Mouse (Mus musculus) embryonic facial prominence, embryonic 11.5 days (tissue): ENCODE measurements around the gene Pkd1l2. TPM values are rescaled to one million over a fixed set of nuclear protein-coding genes. Genes with fewer than 3 reads are reported as not detected.

Experiments
- ATAC-seq: fragments of 200-750 bp; cut with Nextera tagmentation; replicated peaks from 2 replicates; pipeline ENCODE4 v1.8.0; 2017; ENCODE audit warnings: low read depth; ENCODE audit not compliant: insufficient number of reproducible peaks, low FRiP score, low TSS enrichment
- DNase-seq: peaks from one replicate; pipeline ENCODE4 v3.0.0-alpha.2; 2015; ENCODE audit warnings: low spot score
- H3K27ac ChIP-seq: fragments of 300-500 bp; sonication (generic); replicated peaks from 2 replicates; pipeline ENCODE4 v1.5.1; 2014; ENCODE audit warnings: mild to moderate bottlenecking, low read depth, low read length, control low read depth
- H3K27me3 ChIP-seq: fragments of 300-500 bp; sonication (generic); 2 replicates; pipeline ENCODE4 v1.6.1; 2014; ENCODE audit warnings: mild to moderate bottlenecking, low read length, moderate library complexity, mixed read lengths; ENCODE audit not compliant: control insufficient read depth, insufficient read depth
- H3K36me3 ChIP-seq: fragments of 300-500 bp; sonication (generic); replicated peaks from 2 replicates; pipeline ENCODE4 v1.6.1; 2014; ENCODE audit warnings: low read depth, mild to moderate bottlenecking, low read length, moderate library complexity, mixed read lengths; ENCODE audit not compliant: control insufficient read depth, insufficient read depth
- H3K4me1 ChIP-seq: fragments of 300-500 bp; sonication (generic); 2 replicates; pipeline ENCODE4 v1.6.1; 2014; ENCODE audit warnings: low read length, mixed read lengths; ENCODE audit not compliant: control insufficient read depth, insufficient read depth
- H3K4me2 ChIP-seq: fragments of 300-500 bp; sonication (generic); 2 replicates; pipeline ENCODE4 v1.6.1; 2014; ENCODE audit warnings: low read depth, mild to moderate bottlenecking, control low read depth, low read length, moderate library complexity
- H3K4me3 ChIP-seq: fragments of 300-500 bp; sonication (generic); 2 replicates; pipeline ENCODE4 v1.5.1; 2014; ENCODE audit warnings: low read depth, low read length, control low read depth
- H3K9ac ChIP-seq: fragments of 300-500 bp; sonication (generic); replicated peaks from 2 replicates; pipeline ENCODE4 v1.6.1; 2014; ENCODE audit warnings: mild to moderate bottlenecking, control low read depth, low read length
- H3K9me3 ChIP-seq: fragments of 300-500 bp; sonication (generic); replicated peaks from 2 replicates; pipeline ENCODE4 v1.6.1; 2016; ENCODE audit warnings: mild to moderate bottlenecking, low read length, inconsistent platforms, mixed read lengths; ENCODE audit not compliant: control insufficient read depth
- WGBS: fragments of 180-500 bp; shearing (Covaris S2); extraction: QIAGEN DNeasy Blood & Tissue Kit; methylation state at CpG from one replicate; pipeline ENCODE4 v1.1.7; 2014; 5-methylcytosine and 5-hydroxymethylcytosine counted together
- polyA plus RNA-seq: library from polyadenylated mRNA; unstranded; fragments of >200 nt; fragmentation: Nextera tagmentation; extraction: Ambion mirVana; gene quantifications from 2 replicates; pipeline ENCODE4 v1.2.1, GENCODE M21; 2014

Gene Pkd1l2
- polyA plus RNA-seq, 1 experiment from 2014 or later = not detected

- WGBS = 90% methylated on average over 14 of the region's 14 CpGs
- ATAC-seq = no peak
- Histone ChIP-seq H3K4me3 (no peak overlapping the region), H3K9me3 (no peaks in the 10 kb centered on the region), H3K36me3 (no peaks in the 10 kb centered on the region), H3K9ac (no peak overlapping the region), H3K4me2 (no peak overlapping the region), H3K27me3 (no peaks in the 10 kb centered on the region), H3K4me1 (no peaks in the 10 kb centered on the region), H3K27ac (no peak overlapping the region)
- no peak for DNase-seq
Observed at GRCm38 (mm10) chr8:117079652-117080051, 2.6 kb downstream of the Pkd1l2 start.

- 84% methylated on average over 7 of the region's 7 CpGs for WGBS
- no peaks in the 10 kb centered on the region for H3K9me3 ChIP-seq
- no peaks in the 10 kb centered on the region for H3K36me3 ChIP-seq
- no peak overlapping the region for H3K4me3 ChIP-seq
- H3K27me3 ChIP-seq = no peaks in the 10 kb centered on the region
- H3K4me2 ChIP-seq = no peak overlapping the region
- H3K9ac ChIP-seq = no peak overlapping the region
- H3K4me1 ChIP-seq = no peaks in the 10 kb centered on the region
- no peak overlapping the region for H3K27ac ChIP-seq
- ATAC-seq (no peak), DNase-seq (no peak)
Observed at GRCm38 (mm10) chr8:117078367-117078926, 3.8 kb downstream of the Pkd1l2 start.

- Histone ChIP-seq H3K4me1 (no peaks in the 10 kb centered on the region), H3K27me3 (no peaks in the 10 kb centered on the region), H3K4me2 (no peak overlapping the region), H3K36me3 (no peaks in the 10 kb centered on the region), H3K27ac (no peak overlapping the region), H3K9ac (no peak overlapping the region), H3K9me3 (no peaks in the 10 kb centered on the region), H3K4me3 (no peak overlapping the region)
- ATAC-seq = no peak
- no peak for DNase-seq
- WGBS = 77% methylated on average over 10 of the region's 10 CpGs
Observed at GRCm38 (mm10) chr8:117074350-117075182, 7.7 kb downstream of the Pkd1l2 start.

DNA sequence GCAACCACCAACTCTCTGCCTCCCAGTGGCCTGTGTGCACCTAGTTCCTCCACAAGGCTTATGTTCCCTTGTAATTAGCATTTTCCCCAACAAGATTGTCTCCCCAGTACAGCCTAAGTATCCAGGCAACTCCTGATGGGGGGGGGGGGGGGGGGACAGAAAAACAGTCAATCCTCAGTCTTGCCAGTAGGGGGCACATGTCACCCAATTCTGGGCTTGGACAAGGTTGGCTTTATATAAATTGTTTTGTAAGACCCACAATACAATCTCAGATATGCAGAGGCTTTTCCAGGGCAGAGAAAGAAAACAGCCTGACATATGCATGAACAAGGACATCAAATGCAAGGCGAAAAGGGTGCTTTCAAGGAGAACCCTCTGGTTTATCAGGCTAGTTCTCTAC lies 12.5 kb downstream of the Pkd1l2 start:
- no peak overlapping the region for H3K27ac ChIP-seq
- ATAC-seq (no peak), DNase-seq (peak; percentile 23)
- H3K4me2 ChIP-seq = no peak overlapping the region
- H3K9ac ChIP-seq = no peak overlapping the region
- no peaks in the 10 kb centered on the region for H3K9me3 ChIP-seq
- H3K36me3 ChIP-seq = no peaks in the 10 kb centered on the region
- no peak overlapping the region for H3K4me3 ChIP-seq
- H3K27me3 ChIP-seq = no peaks in the 10 kb centered on the region
- no peaks in the 10 kb centered on the region for H3K4me1 ChIP-seq
- WGBS = 77% methylated on average over 1 of the region's 1 CpGs

DNA sequence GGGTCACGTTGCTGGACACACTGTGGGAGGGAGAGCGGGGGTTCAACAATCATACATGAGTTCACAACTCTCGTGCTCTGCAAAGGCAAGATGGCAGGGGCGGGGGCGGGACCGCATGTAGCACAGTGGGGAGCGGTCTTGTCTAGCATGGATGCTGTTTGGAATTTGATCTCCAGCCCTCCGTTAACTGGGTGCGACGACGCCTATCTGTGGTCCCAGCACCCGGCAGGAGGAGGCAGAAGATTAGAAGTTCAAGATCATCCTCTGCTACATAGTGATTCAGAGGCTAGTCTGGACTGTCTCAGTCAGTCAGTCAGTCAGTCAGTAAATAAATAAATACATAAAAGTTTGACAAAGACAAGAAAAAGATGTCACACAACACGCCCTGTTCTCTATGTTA lies 14.0 kb downstream of the Pkd1l2 start:
- H3K27me3 ChIP-seq = no peaks in the 10 kb centered on the region
- no peak overlapping the region for H3K4me2 ChIP-seq
- ATAC-seq (no peak), DNase-seq (no peak)
- no peaks in the 10 kb centered on the region for H3K36me3 ChIP-seq
- H3K4me3 ChIP-seq = no peak overlapping the region
- no peaks in the 10 kb centered on the region for H3K4me1 ChIP-seq
- H3K27ac ChIP-seq = no peak overlapping the region
- H3K9me3 ChIP-seq = no peaks in the 10 kb centered on the region
- 73% methylated on average over 13 of the region's 13 CpGs for WGBS
- H3K9ac ChIP-seq = no peak overlapping the region

- Histone ChIP-seq H3K9me3 (no peaks in the 10 kb centered on the region), H3K9ac (no peak overlapping the region), H3K36me3 (no peaks in the 10 kb centered on the region), H3K4me2 (no peak overlapping the region), H3K27ac (no peak overlapping the region), H3K4me3 (no peak overlapping the region), H3K4me1 (no peaks in the 10 kb centered on the region), H3K27me3 (no peaks in the 10 kb centered on the region)
- 86% methylated on average over 11 of the region's 11 CpGs for WGBS
- DNase-seq = no peak
- ATAC-seq = no peak
Observed at GRCm38 (mm10) chr8:117067396-117067795, 14.9 kb downstream of the Pkd1l2 start.

- no peaks in the 10 kb centered on the region for H3K27me3 ChIP-seq
- H3K36me3 ChIP-seq = no peaks in the 10 kb centered on the region
- H3K27ac ChIP-seq = no peak overlapping the region
- H3K4me2 ChIP-seq = no peak overlapping the region
- 89% methylated on average over 7 of the region's 7 CpGs for WGBS
- no peaks in the 10 kb centered on the region for H3K4me1 ChIP-seq
- ATAC-seq (no peak), DNase-seq (no peak)
- H3K4me3 ChIP-seq = no peak overlapping the region
- H3K9me3 ChIP-seq = no peaks in the 10 kb centered on the region
- no peak overlapping the region for H3K9ac ChIP-seq
Observed at GRCm38 (mm10) chr8:117066955-117067354, 15.3 kb downstream of the Pkd1l2 start.

GRCm38 (mm10) chr8:117061180-117061880 lies 20.9 kb downstream of the Pkd1l2 start:
- WGBS = 69% methylated on average over 13 of the region's 13 CpGs
- H3K4me2 ChIP-seq = no peak overlapping the region
- H3K27me3 ChIP-seq = no peaks in the 10 kb centered on the region
- ATAC-seq = no peak
- DNase-seq = no peak
- no peak overlapping the region for H3K4me3 ChIP-seq
- no peak overlapping the region for H3K9ac ChIP-seq
- no peak overlapping the region for H3K27ac ChIP-seq
- no peaks in the 10 kb centered on the region for H3K9me3 ChIP-seq
- H3K36me3 ChIP-seq = no peaks in the 10 kb centered on the region
- H3K4me1 ChIP-seq = no peaks in the 10 kb centered on the region
